Mouse (Mus musculus) heart, adult 2 months (tissue): ENCODE measurements around the gene Tmod4. TPM values are rescaled to one million over a fixed set of nuclear protein-coding genes. Genes with fewer than 3 reads are reported as not detected.
A peak's percentile ranks its signal among the peaks of the same experiment; 100 is the strongest.

ENCODE experiments used
- DNase-seq, 2 experiments: peaks; one replicate each; pipeline ENCODE4 v3.0.0; 2021
- H3K27ac ChIP-seq: fragments of 200-600 bp; 2 replicates; pipeline ENCODE4 v1.8.1; 2022
- H3K27me3 ChIP-seq: fragments of 200-500 bp; 2 replicates; pipeline ENCODE4 v1.6.1; 2012; ENCODE audit warnings: mild to moderate bottlenecking, low read length, inconsistent platforms, mixed read lengths; ENCODE audit not compliant: control insufficient read depth, insufficient read depth
- H3K36me3 ChIP-seq: fragments of 200-500 bp; 2 replicates; pipeline ENCODE4 v1.6.1; 2012; ENCODE audit warnings: low read length, inconsistent platforms; ENCODE audit not compliant: control insufficient read depth, insufficient read depth
- H3K4me1 ChIP-seq: fragments of 200-500 bp; 2 replicates; pipeline ENCODE4 v1.6.1; 2011; ENCODE audit warnings: low read length; ENCODE audit not compliant: control insufficient read depth, insufficient read depth
- H3K4me3 ChIP-seq: fragments of 200-600 bp; 2 replicates; pipeline ENCODE4 v1.8.1; 2022
- H3K79me2 ChIP-seq: fragments of 200-500 bp; replicated peaks from 2 replicates; pipeline ENCODE4 v1.6.1; 2012; ENCODE audit warnings: mild to moderate bottlenecking, inconsistent platforms, low read length, moderate library complexity, mixed read lengths; ENCODE audit not compliant: control insufficient read depth, insufficient read depth
- H3K9ac ChIP-seq: fragments of 200-500 bp; 2 replicates; pipeline ENCODE4 v1.6.1; 2012; ENCODE audit warnings: low read depth, mild to moderate bottlenecking, control low read depth, inconsistent platforms, low read length, mixed read lengths
- CTCF ChIP-seq: fragments of 200-600 bp; IDR thresholded peaks from 2 replicates; pipeline ENCODE4 v1.8.1; 2022; ENCODE audit warnings: antibody characterized with exemption, mild to moderate bottlenecking, moderate library complexity
- EP300 ChIP-seq: fragments of 200-500 bp; IDR thresholded peaks from 2 replicates; pipeline ENCODE4 v1.6.1; 2011; ENCODE audit warnings: low read depth, low read length, control low read depth; ENCODE audit not compliant: insufficient read depth
- POLR2A ChIP-seq: fragments of 200-500 bp; IDR thresholded peaks from 2 replicates; pipeline ENCODE4 v1.6.1; 2011; ENCODE audit warnings: mild to moderate bottlenecking, low read depth, low read length, control low read depth; ENCODE audit not compliant: insufficient read depth
- WGBS: fragments of 180-500 bp; shearing (Covaris S2); methylation state at CpG from one replicate; pipeline ENCODE4 v1.1.7; 2018; 5-methylcytosine and 5-hydroxymethylcytosine counted together
- intact Hi-C: fragments of 180-260 bp; cut with DNase I; formaldehyde crosslinking; loops from one replicate; pipeline ENCODE4 v1.15.1; 2025
- polyA plus RNA-seq: library from polyadenylated mRNA; depleted of rRNA; stranded (reverse); fragments of >200 nt; gene quantifications from 2 replicates; pipeline ENCODE4 v1.2.3, GENCODE M21; 2012
- total RNA-seq, 2 experiments: library from RNA; stranded (reverse); gene quantifications; 2 replicates each; pipeline ENCODE4 v1.2.3; 2021

Tmod4 gene
- total and polyA plus RNA-seq, 3 experiments = 22.6 to 30.9 (median 23.3) TPM

DNA sequence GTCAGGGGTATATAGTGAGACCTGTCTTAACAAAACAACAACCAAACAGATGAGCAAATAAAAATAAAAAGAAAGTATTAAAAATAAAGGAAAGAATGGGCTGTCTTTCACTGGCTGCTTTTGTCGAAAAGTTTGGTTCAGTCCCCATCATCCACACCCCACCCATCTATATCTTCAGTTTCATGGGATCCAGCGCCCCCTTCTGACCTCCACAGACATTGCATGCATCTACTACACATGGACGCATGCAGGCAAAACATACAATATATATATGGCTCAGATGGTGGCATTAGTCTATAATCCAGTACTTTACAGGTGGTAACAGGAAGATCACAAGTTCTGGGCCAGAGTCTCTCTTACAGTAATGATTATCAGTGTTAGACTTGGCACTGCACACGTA lies 29.6 kb downstream of the Tmod4 start:
- 36% methylated on average over 4 of the region's 4 CpGs for WGBS
- H3K79me2 ChIP-seq = no peaks in the 10 kb centered on the region
- no peak overlapping the region for H3K4me3 ChIP-seq
- H3K36me3 ChIP-seq = no peaks in the 10 kb centered on the region
- no peak for DNase-seq
- no peaks in the 10 kb centered on the region for H3K27me3 ChIP-seq
- no peaks in the 10 kb centered on the region for H3K4me1 ChIP-seq
- peak; percentile 70 for TF ChIP-seq CTCF
- no peak for TF ChIP-seq POLR2A
- intact Hi-C loops = no loop called here
- no peak overlapping the region for H3K9ac ChIP-seq
- H3K27ac ChIP-seq = no peak overlapping the region

DNA sequence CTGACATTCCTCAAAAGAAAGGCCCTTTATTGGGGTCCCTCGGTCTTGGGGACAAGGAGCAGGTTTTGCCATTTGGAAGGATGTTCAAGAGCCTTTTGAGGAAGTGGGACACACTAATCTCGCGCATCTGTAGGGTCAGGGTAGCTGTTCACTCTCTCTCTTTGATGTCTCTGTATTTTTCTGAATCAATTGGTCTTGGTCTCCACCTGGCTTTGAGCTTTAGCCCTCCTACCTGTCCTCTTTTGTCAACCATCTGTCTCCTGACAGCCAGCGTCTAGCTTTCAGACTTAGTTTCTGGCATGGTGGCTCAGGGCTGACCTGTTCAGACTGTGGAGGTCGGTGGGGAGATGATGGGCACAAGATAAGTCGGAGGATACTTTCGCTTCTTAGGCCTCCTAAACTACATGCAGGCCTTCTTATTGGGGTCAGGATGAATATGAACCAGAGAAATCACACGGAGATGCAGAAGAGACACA lies 35.3 kb downstream of the Tmod4 start:
- peak overlapping the region; percentile 58 for H3K9ac ChIP-seq
- H3K27ac ChIP-seq = peak overlapping the region; percentile 34
- H3K36me3 ChIP-seq = no peaks in the 10 kb centered on the region
- intact Hi-C loops = no loop called here
- DNase-seq = no peak
- H3K4me1 ChIP-seq = peaks cover 5% of the 10 kb centered on the region
- peak overlapping the region; percentile 89 for H3K4me3 ChIP-seq
- TF ChIP-seq CTCF (no peak), POLR2A (no peak)
- H3K27me3 ChIP-seq = no peaks in the 10 kb centered on the region
- no peaks in the 10 kb centered on the region for H3K79me2 ChIP-seq
- 34% methylated on average over 8 of the region's 8 CpGs for WGBS

DNA sequence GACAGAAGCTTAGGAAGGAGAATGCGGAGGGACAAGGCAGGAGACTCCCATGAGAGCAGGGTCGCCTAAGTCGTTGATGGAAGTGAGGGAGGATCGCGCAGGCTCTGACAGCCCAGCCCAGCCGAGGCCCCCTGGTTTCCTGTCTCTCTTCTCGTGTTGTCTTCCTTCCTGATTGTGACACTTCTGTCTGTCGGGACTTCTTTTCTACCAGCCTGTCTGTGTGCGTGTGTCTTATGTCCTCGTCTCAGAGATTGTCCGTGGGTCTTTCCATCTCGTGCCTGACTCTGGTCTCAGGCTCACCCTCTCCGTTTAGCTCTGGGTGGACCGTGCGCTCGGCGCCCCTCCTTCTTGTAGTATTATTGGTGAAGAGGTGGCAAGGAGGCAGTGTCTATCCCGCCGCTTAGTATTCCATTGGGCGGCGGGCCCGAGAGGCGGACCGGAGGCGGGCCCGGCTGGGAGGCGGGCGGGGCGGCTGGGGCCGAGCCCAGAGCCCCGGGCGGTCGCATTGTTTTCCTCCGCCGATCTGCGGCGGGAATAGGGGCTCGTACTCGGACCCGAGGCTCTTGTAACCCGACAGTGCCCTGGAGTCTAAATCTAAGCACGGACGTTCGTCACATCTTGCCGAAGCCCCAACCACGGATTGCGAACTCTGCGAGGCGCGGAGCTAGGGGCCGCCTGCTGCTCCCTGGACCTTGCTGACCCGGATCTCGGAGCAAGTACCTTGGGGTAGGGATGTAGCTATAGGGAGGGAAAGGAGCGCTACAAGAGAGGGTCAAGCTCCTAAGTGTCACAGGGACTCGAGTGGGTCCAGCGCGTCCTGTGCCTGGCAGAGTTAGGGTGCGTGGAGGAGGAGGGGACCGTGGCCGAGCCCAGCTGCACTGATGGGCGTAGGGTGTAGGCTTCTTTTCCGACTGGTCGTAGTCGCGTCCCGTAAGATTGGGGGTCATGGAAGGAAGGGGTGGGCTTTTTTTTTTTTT lies 36.0 kb downstream of the Tmod4 start, which contains the start of gene Sema6c:
Gene Sema6c, plus strand, starts transcription at position 471 of the 977 bp plus-strand sequence.
- WGBS = under 1% methylated on average over 66 of the region's 66 CpGs
- Histone ChIP-seq H3K9ac (peak within 1 kb of the TSS; percentile 73), H3K36me3 (no peaks in the 10 kb centered on the region), H3K27me3 (no peaks in the 10 kb centered on the region), H3K27ac (peak within 1 kb of the TSS; percentile 52), H3K4me3 (peak within 1 kb of the TSS; percentile 89), H3K79me2 (no peaks in the 10 kb centered on the region), H3K4me1 (peaks cover 5% of the 10 kb centered on the region)
- intact Hi-C loops = loop anchor here (2.0 kb wide), 2 partner anchors 17 to 53 kb away; partner anchors contain the start of genes Pip5k1a and Tnfaip8l2
- peak; percentile 93 for DNase-seq
- TF ChIP-seq POLR2A (peak; percentile 87), CTCF (no peak), EP300 (0 out of 2 replicates have a peak, but pooled peaks have one; percentile 19)

DNA sequence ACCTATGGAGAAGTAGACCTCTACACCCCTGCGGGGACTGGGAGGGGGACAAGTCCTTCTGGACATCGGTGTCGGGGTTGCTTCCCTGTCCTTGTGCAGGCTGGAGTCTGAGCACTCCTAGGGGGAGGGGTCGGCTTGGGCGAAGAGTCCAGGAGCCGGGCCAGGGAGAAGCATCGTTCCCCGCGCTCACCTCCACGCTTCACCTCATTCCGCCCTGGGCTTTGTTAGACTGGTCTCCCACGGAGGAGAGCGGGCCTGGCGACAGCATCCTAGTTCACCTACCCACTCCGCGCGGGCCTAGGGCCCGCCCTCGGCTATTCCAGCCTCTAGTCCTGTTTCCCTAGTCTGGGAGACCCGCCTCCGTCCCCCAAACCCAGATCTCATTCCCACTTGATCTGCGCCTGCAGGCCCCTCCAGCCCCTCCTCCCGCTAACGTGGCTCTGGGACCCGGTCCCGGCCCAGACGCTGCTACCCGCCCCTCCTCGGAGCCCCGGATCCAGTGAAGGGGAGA lies 36.8 kb downstream of the Tmod4 start:
- peak overlapping the region; percentile 73 for H3K9ac ChIP-seq
- intact Hi-C loops = loop anchor here (2.0 kb wide), 2 partner anchors 18 to 54 kb away; partner anchors contain the start of genes Pip5k1a and Tnfaip8l2
- H3K27ac ChIP-seq = no peak overlapping the region
- no peaks in the 10 kb centered on the region for H3K27me3 ChIP-seq
- H3K79me2 ChIP-seq = no peaks in the 10 kb centered on the region
- TF ChIP-seq CTCF (no peak), POLR2A (no peak), EP300 (no peak)
- H3K4me3 ChIP-seq = peak overlapping the region; percentile 89
- 8% methylated on average over 30 of the region's 30 CpGs for whole genome bisulfite sequencing
- peak; percentile 20 to 43 for DNase-seq
- H3K36me3 ChIP-seq = no peaks in the 10 kb centered on the region
- H3K4me1 ChIP-seq = peaks cover 5% of the 10 kb centered on the region

DNA sequence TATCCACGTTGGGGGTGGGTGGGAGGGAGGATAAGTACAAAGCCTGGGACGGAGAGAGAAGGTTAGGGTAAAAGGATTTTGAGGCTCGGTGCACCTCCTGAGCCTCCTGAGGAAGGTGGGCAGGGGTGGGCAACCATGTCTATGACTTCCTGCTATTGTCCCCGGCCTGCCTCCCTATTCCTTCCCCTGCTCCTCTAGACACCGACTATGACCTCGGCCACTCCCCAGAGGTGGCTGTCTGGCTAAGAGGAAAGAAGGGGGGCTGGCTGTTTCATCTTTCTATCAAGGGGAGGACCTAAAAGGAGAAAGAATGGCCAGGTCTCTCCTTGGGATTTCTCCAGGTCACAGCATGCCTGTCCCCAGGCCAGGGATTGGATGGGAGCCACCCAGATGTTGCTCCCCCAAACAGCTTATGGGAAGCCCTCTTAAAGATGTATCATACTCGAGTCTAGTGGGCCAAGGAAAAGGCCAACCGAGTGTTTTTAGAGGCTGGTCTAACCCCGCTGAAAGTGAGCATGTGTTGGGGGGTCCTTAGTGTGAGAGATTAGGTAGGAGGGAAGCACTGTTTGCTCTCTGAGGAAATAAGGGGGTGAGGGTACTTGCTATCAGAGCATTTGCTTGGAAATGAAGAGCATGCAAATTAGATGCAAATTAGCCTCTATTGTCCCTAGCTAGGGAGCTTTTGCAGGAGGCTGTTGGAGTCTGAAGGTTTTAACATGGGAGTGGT lies 37.5 kb downstream of the Tmod4 start:
- no peak overlapping the region for H3K27ac ChIP-seq
- H3K27me3 ChIP-seq = no peaks in the 10 kb centered on the region
- peak overlapping the region; percentile 89 for H3K4me3 ChIP-seq
- H3K4me1 ChIP-seq = peaks cover 5% of the 10 kb centered on the region
- DNase-seq = no peak
- WGBS = 30% methylated on average over 9 of the region's 9 CpGs
- intact Hi-C loops = loop anchor here (2.0 kb wide), 2 partner anchors 19 to 55 kb away; partner anchors contain the start of genes Pip5k1a and Tnfaip8l2
- no peak for TF ChIP-seq CTCF
- H3K36me3 ChIP-seq = no peaks in the 10 kb centered on the region
- H3K9ac ChIP-seq = no peak overlapping the region
- H3K79me2 ChIP-seq = no peaks in the 10 kb centered on the region

DNA sequence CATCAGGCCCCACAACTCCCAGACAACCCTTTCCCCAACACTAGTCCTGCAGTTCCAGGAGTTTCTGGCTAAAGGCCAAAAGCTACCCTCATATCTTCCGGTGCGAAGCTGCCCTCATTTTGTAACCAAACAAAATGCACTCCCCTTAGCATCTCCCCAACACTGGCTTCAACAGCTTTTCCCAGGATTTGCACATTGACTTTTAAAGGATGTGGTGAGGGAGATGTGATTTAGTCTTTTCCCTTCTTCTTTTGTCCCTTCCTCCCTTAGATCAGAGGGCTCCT lies 38.0 kb downstream of the Tmod4 start:
- TF ChIP-seq POLR2A = no peak
- TF ChIP-seq EP300 = no peak
- TF ChIP-seq CTCF = no peak
- no peak for DNase-seq
- Histone ChIP-seq H3K36me3 (no peaks in the 10 kb centered on the region), H3K9ac (no peak overlapping the region), H3K4me1 (peaks cover 5% of the 10 kb centered on the region), H3K4me3 (no peak overlapping the region), H3K27me3 (no peaks in the 10 kb centered on the region), H3K79me2 (no peaks in the 10 kb centered on the region), H3K27ac (no peak overlapping the region)
- WGBS = 51% methylated on average over 2 of the region's 2 CpGs
- intact Hi-C loops = no loop called here
